24 mouse cellular contexts compared by ENCODE assay signal in the genomic region with DNA sequence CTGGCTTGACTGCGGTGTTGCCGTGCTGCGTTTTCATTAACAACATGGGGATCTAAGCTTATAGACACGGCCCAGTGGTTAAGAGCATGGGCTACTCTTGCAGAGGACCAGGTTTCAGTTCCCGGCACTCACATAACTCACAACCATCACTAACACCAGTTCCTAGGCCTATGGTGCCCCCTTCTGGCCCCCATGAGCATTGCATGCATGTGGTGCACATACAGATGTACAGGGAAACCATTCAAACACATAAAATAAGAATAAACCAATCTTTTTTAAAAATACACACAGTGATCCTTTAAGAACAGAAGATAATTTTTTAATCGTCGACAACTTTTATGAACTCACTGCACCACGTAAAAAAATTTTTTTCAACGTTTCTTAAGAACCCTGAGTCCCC.
A peak's percentile ranks its signal among the peaks of the same experiment; 100 is the strongest.
DNase-seq lines count a peak whose midpoint lies in the region; ATAC-seq and TF ChIP-seq lines count a peak whose summit lies in the region.
"Had no signal": no experiment of that assay in that cellular context is flagged by ENCODE, and none has a peak within 500 bp of the region (broad histone marks: within the 10 kb centered on the region; RNA-seq: fewer than 3 reads in every experiment).

No protein-coding gene starts in this region.

- H3K9ac ChIP-seq in heart, adult 2 months (ENCODE audit: low read depth, low read length): no peak overlapping the region
- H3K9ac ChIP-seq in liver, embryonic 14.5 days (replicated peaks): no peak overlapping the region
- no peak overlapping the region for H3K9ac ChIP-seq in liver, postnatal 0 days (replicated peaks)
- no peak overlapping the region for H3K9ac ChIP-seq in ES-Bruce4 (ENCODE audit: low read depth, poor library complexity, severe bottlenecking)
- no peak overlapping the region for H3K9ac ChIP-seq in hindbrain, embryonic 12.5 days
- H3K9ac ChIP-seq: hindbrain, embryonic 14.5 days; intestine, embryonic 15.5 days; lung, embryonic 15.5 days; neural tube, embryonic 15.5 days had no signal

- H3K79me2 ChIP-seq in heart, adult 2 months (replicated peaks; ENCODE audit: control insufficient read depth, insufficient read depth, low read length): no peaks in the 10 kb centered on the region

- no peak for TF ChIP-seq POLR2A in heart, adult 2 months (IDR thresholded peaks at IDR 0.05; ENCODE audit: insufficient read depth, low read depth, low read length)
- TF ChIP-seq POLR2A in ES-Bruce4 (IDR thresholded peaks at IDR 0.05; ENCODE audit: insufficient read depth, low read length): no peak

- DNase-seq in heart, adult 2 months: no peak
- no peak for DNase-seq in heart, postnatal 10 days
- no peak for DNase-seq in liver, embryonic 14.5 days (ENCODE audit: low read depth in 3 of 3, low spot score in 3 of 3)
- no peak for DNase-seq in liver, postnatal 0 days
- peak; percentile 38 for DNase-seq in R1 (ENCODE audit: low read depth, low spot score)
- no peak for DNase-seq in cerebellum, postnatal 36 days
- DNase-seq: adrenal gland, adult 2 months; cerebellum, adult 11 months; embryo, embryonic 11 days; gastrocnemius, postnatal 36 days; heart, postnatal 36 days; right cerebral cortex, adult 18-20 months; right cerebral cortex, postnatal 4 days; thymus, adult 2 months; thymus, postnatal 4 days had no signal

- H3K27me3 ChIP-seq in heart, adult 2 months (ENCODE audit: control insufficient read depth, insufficient read depth, low read length): no peaks in the 10 kb centered on the region
- no peaks in the 10 kb centered on the region for H3K27me3 ChIP-seq in liver, embryonic 14.5 days (ENCODE audit: control insufficient read depth, insufficient read depth, low read length)
- no peaks in the 10 kb centered on the region for H3K27me3 ChIP-seq in liver, postnatal 0 days (ENCODE audit: insufficient read depth, low read length)
- H3K27me3 ChIP-seq in ES-Bruce4 (ENCODE audit: control insufficient read depth, insufficient read depth, low read length, poor library complexity, severe bottlenecking): no peaks in the 10 kb centered on the region
- no peaks in the 10 kb centered on the region for H3K27me3 ChIP-seq in hindbrain, embryonic 12.5 days
- H3K27me3 ChIP-seq: intestine, embryonic 15.5 days; lung, embryonic 15.5 days; neural tube, embryonic 15.5 days had no signal

- intact Hi-C loops in heart, adult 2 months (cut with DNase I): no loop called here
- intact Hi-C loops in heart, postnatal 10 days (cut with DNase I): no loop called here

- H3K4me1 ChIP-seq in heart, adult 2 months (ENCODE audit: control insufficient read depth, insufficient read depth, low read length): no peaks in the 10 kb centered on the region
- no peaks in the 10 kb centered on the region for H3K4me1 ChIP-seq in liver, embryonic 14.5 days (replicated peaks; ENCODE audit: control insufficient read depth in 2 of 2, insufficient read depth in 2 of 2, low read length in 1 of 2)
- H3K4me1 ChIP-seq in liver, postnatal 0 days (ENCODE audit: insufficient read depth): no peaks in the 10 kb centered on the region
- no peaks in the 10 kb centered on the region for H3K4me1 ChIP-seq in ES-Bruce4 (ENCODE audit: control insufficient read depth, insufficient read depth, low read length)
- H3K4me1 ChIP-seq in hindbrain, embryonic 12.5 days: no peaks in the 10 kb centered on the region
- H3K4me1 ChIP-seq: intestine, embryonic 15.5 days; lung, embryonic 15.5 days had no signal

- no peak overlapping the region for H3K27ac ChIP-seq in heart, adult 2 months
- no peak overlapping the region for H3K27ac ChIP-seq in liver, embryonic 14.5 days
- H3K27ac ChIP-seq in liver, postnatal 0 days (ENCODE audit: low read depth): no peak overlapping the region
- no peak overlapping the region for H3K27ac ChIP-seq in ES-Bruce4 (ENCODE audit: insufficient read depth, low read length)
- H3K27ac ChIP-seq in hindbrain, embryonic 12.5 days: no peak overlapping the region
- H3K27ac ChIP-seq: hindbrain, embryonic 14.5 days; intestine, embryonic 15.5 days; lung, embryonic 15.5 days; macrophage; neural tube, embryonic 15.5 days had no signal

- H3K36me3 ChIP-seq in heart, adult 2 months (ENCODE audit: control insufficient read depth, insufficient read depth, low read length): no peaks in the 10 kb centered on the region
- H3K36me3 ChIP-seq in liver, embryonic 14.5 days (replicated peaks; ENCODE audit: control insufficient read depth, insufficient read depth, low read depth): no peaks in the 10 kb centered on the region
- no peaks in the 10 kb centered on the region for H3K36me3 ChIP-seq in liver, postnatal 0 days (replicated peaks; ENCODE audit: insufficient read depth, low read length)
- H3K36me3 ChIP-seq in ES-Bruce4 (ENCODE audit: control insufficient read depth, insufficient read depth, low read length, poor library complexity, severe bottlenecking): no peaks in the 10 kb centered on the region
- no peaks in the 10 kb centered on the region for H3K36me3 ChIP-seq in hindbrain, embryonic 12.5 days
- H3K36me3 ChIP-seq: intestine, embryonic 15.5 days; lung, embryonic 15.5 days had no signal

- TF ChIP-seq EP300 in heart, adult 2 months (IDR thresholded peaks at IDR 0.05; ENCODE audit: insufficient read depth, low read depth, low read length): no peak
- TF ChIP-seq EP300 in liver, embryonic 14.5 days (IDR thresholded peaks at IDR 0.05; ENCODE audit: low read depth): no peak
- TF ChIP-seq EP300 in liver, postnatal 0 days (IDR thresholded peaks at IDR 0.05; ENCODE audit: low read depth): no peak
- no peak for TF ChIP-seq EP300 in ES-Bruce4 (IDR thresholded peaks at IDR 0.05; ENCODE audit: insufficient read depth, low read depth, low read length)

- ATAC-seq in liver, embryonic 14.5 days (ENCODE audit: insufficient read depth): no peak
- no peak for ATAC-seq in liver, postnatal 0 days
- ATAC-seq in hindbrain, embryonic 12.5 days (ENCODE audit: low FRiP score): no peak
- ATAC-seq: forebrain, embryonic 14.5 days; intestine, embryonic 15.5 days; midbrain, embryonic 16.5 days had no signal

- H3K9me3 ChIP-seq in liver, embryonic 14.5 days (ENCODE audit: control insufficient read depth, low read length): no peaks in the 10 kb centered on the region
- H3K9me3 ChIP-seq in liver, postnatal 0 days (ENCODE audit: low read length): no peaks in the 10 kb centered on the region
- no peaks in the 10 kb centered on the region for H3K9me3 ChIP-seq in ES-Bruce4 (replicated peaks; ENCODE audit: control insufficient read depth, insufficient read depth, low read length, poor library complexity, severe bottlenecking)
- 0 out of 2 replicates have a peak, but pooled peaks cover 6% of the 10 kb centered on the region for H3K9me3 ChIP-seq in hindbrain, embryonic 12.5 days (replicated peaks)
- H3K9me3 ChIP-seq: intestine, embryonic 15.5 days; lung, embryonic 15.5 days; neural tube, embryonic 15.5 days had no signal

- 96% methylated on average over 9 of the region's 9 CpGs for WGBS in heart, adult 2 months
- WGBS in liver, embryonic 14.5 days (ENCODE audit: insufficient replicate concordance): 75% methylated on average over 9 of the region's 9 CpGs
- 91% methylated on average over 9 of the region's 9 CpGs for WGBS in liver, postnatal 0 days (ENCODE audit: insufficient replicate concordance)
- 96% methylated on average over 9 of the region's 9 CpGs for WGBS in hindbrain, embryonic 12.5 days

- peak; percentile 32 for TF ChIP-seq CTCF in heart, adult 2 months (IDR thresholded peaks at IDR 0.05)
- TF ChIP-seq CTCF in liver, embryonic 14.5 days (IDR thresholded peaks at IDR 0.05; ENCODE audit: low read depth): peak; percentile 34
- no peak for TF ChIP-seq CTCF in liver, postnatal 0 days (IDR thresholded peaks at IDR 0.05; ENCODE audit: low read depth)
- peak; percentile 8 for TF ChIP-seq CTCF in ES-Bruce4 (IDR thresholded peaks at IDR 0.05; ENCODE audit: low read depth, low read length)

- H3K4me2 ChIP-seq in liver, embryonic 14.5 days (ENCODE audit: low read depth): no peak overlapping the region
- H3K4me2 ChIP-seq in liver, postnatal 0 days (ENCODE audit: low read depth, low read length): no peak overlapping the region
- H3K4me2 ChIP-seq in hindbrain, embryonic 12.5 days (replicated peaks): no peak overlapping the region
- H3K4me2 ChIP-seq: hindbrain, embryonic 14.5 days; intestine, embryonic 15.5 days; lung, embryonic 15.5 days; neural tube, embryonic 15.5 days had no signal

- H3K4me3 ChIP-seq in heart, adult 2 months: no peak overlapping the region
- no peak overlapping the region for H3K4me3 ChIP-seq in liver, embryonic 14.5 days (ENCODE audit: insufficient read depth in 1 of 2, low read depth in 2 of 2, low read length in 2 of 2)
- no peak overlapping the region for H3K4me3 ChIP-seq in liver, postnatal 0 days (ENCODE audit: low read depth, low read length)
- H3K4me3 ChIP-seq in ES-Bruce4 (ENCODE audit: low read depth, low read length): no peak overlapping the region
- no peak overlapping the region for H3K4me3 ChIP-seq in hindbrain, embryonic 12.5 days
- H3K4me3 ChIP-seq: intestine, embryonic 15.5 days; lung, embryonic 15.5 days; neural tube, embryonic 15.5 days had no signal
